Mouse (Mus musculus) forebrain, postnatal 0 days (tissue): ENCODE data around the gene F5. TPM values are rescaled to one million over a fixed set of nuclear protein-coding genes. Genes with fewer than 3 reads are reported as not detected.
A peak's percentile ranks its signal among the peaks of the same experiment; 100 is the strongest.

ENCODE experiments used
- ATAC-seq: fragments of 200-750 bp; cut with Nextera tagmentation; 2 replicates; pipeline ENCODE4 v1.8.0; 2017; ENCODE audit warnings: mild to moderate bottlenecking, moderate library complexity
- DNase-seq: peaks from one replicate; pipeline ENCODE4 v3.0.0-alpha.2; 2015
- H3K27ac ChIP-seq: fragments of 300-500 bp; sonication (generic); 2 replicates; pipeline ENCODE4 v1.5.1; 2014; ENCODE audit warnings: low read depth, mild to moderate bottlenecking, antibody characterized with exemption, low read length, moderate library complexity, mixed read lengths
- H3K27me3 ChIP-seq: fragments of 300-500 bp; sonication (generic); 2 replicates; pipeline ENCODE4 v1.6.1; 2014; ENCODE audit warnings: mild to moderate bottlenecking, low read length, mixed read lengths; ENCODE audit not compliant: insufficient read depth
- H3K36me3 ChIP-seq: fragments of 300-500 bp; sonication (generic); 2 replicates; pipeline ENCODE4 v1.6.1; 2014; ENCODE audit warnings: mild to moderate bottlenecking, moderate library complexity; ENCODE audit not compliant: insufficient read depth
- H3K4me1 ChIP-seq: fragments of 300-500 bp; sonication (generic); 2 replicates; pipeline ENCODE4 v1.6.1; 2014; ENCODE audit warnings: antibody characterized with exemption; ENCODE audit not compliant: insufficient read depth
- H3K4me2 ChIP-seq: fragments of 300-500 bp; sonication (generic); 2 replicates; pipeline ENCODE4 v1.6.1; 2014; ENCODE audit warnings: low read depth, mild to moderate bottlenecking, moderate library complexity
- H3K4me3 ChIP-seq: fragments of 300-500 bp; sonication (generic); 2 replicates; pipeline ENCODE4 v1.5.1; 2014; ENCODE audit warnings: low read depth, low read length, mixed read lengths
- H3K9ac ChIP-seq: fragments of 300-500 bp; sonication (generic); 2 replicates; pipeline ENCODE4 v1.6.1; 2014; ENCODE audit warnings: mild to moderate bottlenecking
- H3K9me3 ChIP-seq: fragments of 300-500 bp; sonication (generic); 2 replicates; pipeline ENCODE4 v1.6.1; 2016; ENCODE audit warnings: low read length
- CTCF ChIP-seq: sonication (generic); IDR thresholded peaks from 2 replicates; pipeline ENCODE4 v1.5.1; 2016; ENCODE audit warnings: antibody characterized with exemption, control low read depth, low read depth
- WGBS: fragments of 180-500 bp; shearing (Covaris S2); extraction: QIAGEN DNeasy Blood & Tissue Kit; methylation state at CpG from one replicate; pipeline ENCODE4 v1.1.7; 2014; 5-methylcytosine and 5-hydroxymethylcytosine counted together
- polyA plus RNA-seq: library from polyadenylated mRNA; unstranded; fragments of >200 nt; fragmentation: Nextera tagmentation; extraction: Ambion mirVana; gene quantifications from 2 replicates; pipeline ENCODE4 v1.2.1, GENCODE M21; 2015
- total RNA-seq: library from RNA; depleted of rRNA; stranded (reverse); fragments of >200 nt; gene quantifications from 2 replicates; pipeline ENCODE4 v1.2.3, GENCODE M21; 2014

The F5 gene
- total and polyA plus RNA-seq, 2 experiments from 2014 or later: 0.29 to 0.48 TPM

DNA sequence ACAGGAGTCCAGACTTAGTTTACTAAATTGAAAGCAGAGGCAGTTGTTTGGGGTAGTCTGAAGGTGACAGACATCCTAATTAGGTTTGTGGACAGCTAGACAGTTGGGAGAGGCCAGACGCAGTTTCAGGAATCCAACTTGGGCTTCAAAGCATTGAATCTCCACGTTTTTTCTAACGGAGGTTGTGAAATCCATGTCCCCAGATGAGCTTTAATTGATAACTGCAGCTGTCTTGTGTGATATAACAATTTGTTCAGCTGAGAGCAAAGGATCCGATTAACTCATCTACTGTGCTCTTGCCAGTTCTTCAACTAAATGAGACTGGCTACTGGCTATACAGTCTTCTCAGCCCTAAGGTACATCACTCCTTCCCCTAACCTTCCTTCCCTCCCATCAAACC is 6.9 kb downstream of the F5 start:
- no peak overlapping the region for H3K4me2 ChIP-seq
- no peaks in the 10 kb centered on the region for H3K27me3 ChIP-seq
- no peak overlapping the region for H3K27ac ChIP-seq
- no peaks in the 10 kb centered on the region for H3K9me3 ChIP-seq
- no peaks in the 10 kb centered on the region for H3K36me3 ChIP-seq
- no peak overlapping the region for H3K9ac ChIP-seq
- DNase-seq: no peak
- no peaks in the 10 kb centered on the region for H3K4me1 ChIP-seq
- 64% methylated on average over 4 of the region's 4 CpGs for WGBS
- H3K4me3 ChIP-seq: no peak overlapping the region
- TF ChIP-seq CTCF: no peak
- ATAC-seq: no peak

DNA sequence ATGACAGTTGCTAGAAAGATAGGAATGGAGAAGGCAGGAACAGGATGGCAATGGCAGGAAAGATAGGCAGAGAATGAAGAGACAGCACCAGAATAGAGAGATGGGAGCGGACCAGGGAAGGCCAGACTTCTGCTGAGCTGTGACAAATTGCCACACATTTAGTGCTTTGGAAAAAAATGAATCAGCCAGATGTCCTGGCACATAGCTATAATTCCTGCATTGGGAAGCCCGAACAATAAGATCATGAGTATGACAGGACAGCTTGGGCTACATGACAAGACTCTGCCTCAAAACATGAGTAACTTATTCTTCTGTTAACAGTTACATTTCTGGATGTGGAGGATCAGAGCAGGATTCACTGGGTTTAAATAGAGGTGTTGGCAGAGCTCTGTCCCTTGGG is 8.1 kb downstream of the F5 start:
- no peaks in the 10 kb centered on the region for H3K36me3 ChIP-seq
- 84% methylated on average over 2 of the region's 2 CpGs for WGBS
- no peaks in the 10 kb centered on the region for H3K9me3 ChIP-seq

DNA sequence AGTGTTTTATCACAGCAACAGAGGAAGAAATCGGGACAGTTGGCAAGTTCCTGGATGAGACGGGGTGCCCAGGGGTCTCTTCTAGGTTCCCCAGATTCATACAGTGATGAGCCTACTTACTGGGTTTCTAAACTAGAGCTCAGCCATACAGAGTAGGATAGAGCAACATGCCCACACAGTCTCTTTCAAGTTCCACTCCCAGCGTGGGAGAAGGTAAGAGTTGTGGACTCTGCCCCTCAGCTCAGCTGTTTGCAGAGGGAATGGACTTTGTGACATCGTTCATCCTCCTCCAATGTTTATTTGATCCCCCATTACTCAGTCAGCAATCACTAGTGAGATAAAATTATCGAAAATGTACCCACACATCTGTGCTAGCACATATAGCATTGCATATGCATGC is 11.1 kb downstream of the F5 start:
- no peak overlapping the region for H3K27ac ChIP-seq
- no peak for TF ChIP-seq CTCF
- ATAC-seq (no peak), DNase-seq (no peak)
- no peak overlapping the region for H3K4me3 ChIP-seq
- H3K9me3 ChIP-seq: no peaks in the 10 kb centered on the region
- no peaks in the 10 kb centered on the region for H3K27me3 ChIP-seq
- no peaks in the 10 kb centered on the region for H3K36me3 ChIP-seq
- WGBS: 87% methylated on average over 5 of the region's 5 CpGs
- no peaks in the 10 kb centered on the region for H3K4me1 ChIP-seq
- no peak overlapping the region for H3K9ac ChIP-seq
- no peak overlapping the region for H3K4me2 ChIP-seq

More for the DNA sequence above, 8.1 kb downstream of the F5 start:
- no peak for ATAC-seq
- H3K4me2 ChIP-seq: no peak overlapping the region
- no peak for TF ChIP-seq CTCF
- no peak for DNase-seq
- H3K27me3 ChIP-seq: no peaks in the 10 kb centered on the region
- H3K27ac ChIP-seq: no peak overlapping the region
- H3K4me3 ChIP-seq: no peak overlapping the region
- no peaks in the 10 kb centered on the region for H3K4me1 ChIP-seq
- H3K9ac ChIP-seq: no peak overlapping the region

DNA sequence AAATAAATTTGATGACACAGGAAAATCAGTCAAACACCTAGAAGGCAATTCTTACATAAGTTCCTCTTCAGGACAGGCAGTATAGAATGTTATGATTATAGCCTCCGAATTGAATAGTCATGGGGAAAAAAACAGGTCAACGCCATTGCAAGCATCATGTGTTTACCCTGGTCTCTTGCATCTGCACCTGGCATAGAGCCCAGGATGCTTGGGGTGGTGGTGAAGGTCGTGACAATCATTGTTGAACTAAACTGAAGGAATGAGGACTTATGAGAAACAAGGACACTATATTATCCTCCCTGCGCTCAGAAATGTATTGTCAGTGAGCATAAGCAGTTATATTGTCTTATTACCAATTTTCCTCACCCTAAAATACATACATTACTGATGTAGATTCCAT is 17.2 kb downstream of the F5 start:
- no peak overlapping the region for H3K4me2 ChIP-seq
- H3K9ac ChIP-seq: no peak overlapping the region
- WGBS: 76% methylated on average over 4 of the region's 4 CpGs
- no peaks in the 10 kb centered on the region for H3K27me3 ChIP-seq
- no peak for DNase-seq
- no peak overlapping the region for H3K4me3 ChIP-seq
- no peak for ATAC-seq
- H3K9me3 ChIP-seq: 0 out of 2 replicates have a peak, but pooled peaks cover 4% of the 10 kb centered on the region
- H3K36me3 ChIP-seq: no peaks in the 10 kb centered on the region
- no peak for TF ChIP-seq CTCF
- H3K27ac ChIP-seq: no peak overlapping the region
- H3K4me1 ChIP-seq: no peaks in the 10 kb centered on the region

DNA sequence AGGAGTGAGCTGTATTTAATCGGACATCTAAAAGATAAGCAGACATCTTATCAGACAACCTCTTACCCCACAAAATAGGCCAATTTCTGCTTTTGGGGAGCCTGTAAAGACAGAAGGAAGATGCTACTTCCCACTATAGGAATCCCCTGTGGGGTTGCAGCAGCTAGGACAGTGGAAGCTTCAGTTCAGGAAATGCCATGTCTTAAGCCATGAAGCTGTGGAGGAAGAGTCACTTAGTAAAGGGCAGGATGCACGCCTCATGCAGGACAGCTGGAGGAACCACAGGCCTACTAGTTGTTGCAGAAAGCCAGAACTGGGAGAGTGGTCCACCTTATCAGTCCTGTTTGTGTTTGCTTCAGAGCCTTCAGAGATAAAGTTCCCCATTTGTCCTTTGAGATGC is 18.8 kb downstream of the F5 start:
- Histone ChIP-seq H3K36me3 (no peaks in the 10 kb centered on the region), H3K27me3 (no peaks in the 10 kb centered on the region), H3K27ac (no peak overlapping the region), H3K4me3 (no peak overlapping the region), H3K9me3 (0 out of 2 replicates have a peak, but pooled peaks cover 4% of the 10 kb centered on the region), H3K9ac (no peak overlapping the region), H3K4me2 (no peak overlapping the region), H3K4me1 (no peaks in the 10 kb centered on the region)
- ATAC-seq (no peak), DNase-seq (no peak)
- WGBS: 93% methylated on average over 2 of the region's 2 CpGs
- TF ChIP-seq CTCF: no peak

DNA sequence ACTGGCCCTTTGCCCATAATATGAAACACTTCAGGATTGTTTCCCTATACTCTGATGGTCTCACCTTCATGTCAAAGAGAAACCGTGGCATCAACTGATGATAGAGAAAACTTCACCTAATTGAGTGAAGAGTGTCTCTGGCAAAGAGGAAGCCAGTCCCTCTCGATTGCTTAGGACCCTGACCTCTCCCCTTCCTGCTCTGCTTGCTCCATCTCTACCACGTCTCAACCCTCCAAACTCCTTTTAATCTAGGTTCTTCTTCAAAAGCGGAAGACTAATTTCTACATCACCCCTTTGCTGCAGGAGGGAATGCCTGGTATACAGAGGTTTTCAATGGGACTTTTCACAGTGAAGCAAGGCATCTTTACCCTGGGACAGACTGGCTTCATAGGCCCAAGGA is 21.5 kb downstream of the F5 start:
- WGBS: 81% methylated on average over 4 of the region's 4 CpGs
- H3K9ac ChIP-seq: no peak overlapping the region
- H3K27me3 ChIP-seq: no peaks in the 10 kb centered on the region
- TF ChIP-seq CTCF: no peak
- H3K4me3 ChIP-seq: no peak overlapping the region
- no peak overlapping the region for H3K27ac ChIP-seq
- DNase-seq: no peak
- H3K4me2 ChIP-seq: no peak overlapping the region
- no peaks in the 10 kb centered on the region for H3K36me3 ChIP-seq
- H3K9me3 ChIP-seq: 0 out of 2 replicates have a peak, but pooled peaks cover 4% of the 10 kb centered on the region
- H3K4me1 ChIP-seq: no peaks in the 10 kb centered on the region
- no peak for ATAC-seq

DNA sequence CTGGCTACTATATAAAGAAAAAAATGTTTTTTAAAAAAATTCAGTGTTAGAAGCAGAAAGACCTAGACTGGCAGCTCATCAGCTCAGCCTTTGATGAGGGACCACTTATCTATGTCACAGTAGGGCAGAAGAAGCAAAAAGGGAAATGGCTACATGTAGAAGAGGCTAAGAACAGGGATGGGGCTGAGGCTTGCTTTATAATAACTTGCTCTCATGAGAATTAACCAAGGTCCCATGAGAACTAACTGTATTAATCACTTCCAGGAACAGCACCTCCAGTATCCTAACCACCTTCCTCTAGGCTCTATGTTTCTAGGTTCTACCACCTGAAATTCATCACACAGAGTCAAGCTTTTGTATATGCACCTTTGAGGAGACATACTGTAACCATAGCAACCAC is 25.2 kb downstream of the F5 start:
- DNase-seq: no peak
- Histone ChIP-seq H3K4me2 (no peak overlapping the region), H3K4me3 (no peak overlapping the region), H3K9me3 (0 out of 2 replicates have a peak, but pooled peaks cover 4% of the 10 kb centered on the region), H3K36me3 (no peaks in the 10 kb centered on the region), H3K4me1 (no peaks in the 10 kb centered on the region), H3K27me3 (no peaks in the 10 kb centered on the region), H3K9ac (no peak overlapping the region), H3K27ac (no peak overlapping the region)
- no peak for ATAC-seq
- no peak for TF ChIP-seq CTCF

DNA sequence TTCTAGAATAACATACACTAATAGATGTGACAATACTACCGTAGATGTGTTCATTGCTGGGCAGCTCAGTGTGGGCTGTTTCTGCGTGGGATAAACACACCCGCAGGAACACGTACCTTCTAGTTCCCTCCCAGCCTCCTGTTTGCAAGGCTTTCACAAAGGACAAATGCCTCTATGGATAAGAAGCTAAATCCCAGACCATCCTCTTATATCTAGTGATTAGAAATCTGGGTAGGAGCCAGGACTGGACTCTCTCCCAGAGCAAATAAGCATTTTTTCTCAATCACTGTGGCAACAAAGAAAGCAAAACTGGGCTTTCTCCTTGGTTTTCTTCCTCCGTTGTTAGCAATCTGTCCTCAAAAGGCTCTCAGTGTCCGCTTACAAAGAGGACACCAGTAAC is 26.8 kb downstream of the F5 start:
- no peak overlapping the region for H3K4me3 ChIP-seq
- no peak overlapping the region for H3K9ac ChIP-seq
- no peaks in the 10 kb centered on the region for H3K27me3 ChIP-seq
- WGBS: 56% methylated on average over 6 of the region's 6 CpGs
- peak; percentile 5 for DNase-seq
- no peak overlapping the region for H3K4me2 ChIP-seq
- TF ChIP-seq CTCF: no peak
- H3K36me3 ChIP-seq: no peaks in the 10 kb centered on the region
- no peaks in the 10 kb centered on the region for H3K9me3 ChIP-seq
- H3K4me1 ChIP-seq: no peaks in the 10 kb centered on the region
- no peak overlapping the region for H3K27ac ChIP-seq
- ATAC-seq: no peak
